Comparison of ENCODE assay signal across 28 mouse cellular contexts in the genomic region with DNA sequence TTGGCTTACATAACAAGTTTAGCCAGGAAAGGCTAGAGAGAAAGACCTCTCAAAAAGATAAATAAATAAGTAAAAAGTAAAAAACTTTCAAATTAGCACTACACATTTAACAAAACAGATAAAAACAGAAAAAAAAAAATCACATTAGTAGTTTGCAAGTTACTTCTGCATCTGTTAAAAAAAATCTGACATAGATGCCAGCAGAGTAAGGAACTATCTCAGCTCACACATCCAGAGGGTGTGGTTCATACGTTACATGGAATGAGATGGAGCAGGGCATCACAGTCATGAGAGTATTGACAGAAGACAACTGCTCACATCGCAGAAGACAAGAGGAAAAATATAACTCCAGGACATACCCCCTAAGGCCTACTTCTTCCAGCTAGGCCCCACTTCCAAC.
"Had no signal": no experiment of that assay in that cellular context is flagged by ENCODE, and none has a peak within 500 bp of the region (broad histone marks: within the 10 kb centered on the region; RNA-seq: fewer than 3 reads in every experiment).

No protein-coding gene starts in this region.

- H3K4me1 ChIP-seq: embryonic facial prominence, embryonic 10.5 days; embryonic facial prominence, embryonic 12.5 days; embryonic facial prominence, embryonic 13.5 days; embryonic facial prominence, embryonic 15.5 days; forebrain, embryonic 10.5 days; forebrain, embryonic 13.5 days had no signal

- DNase-seq: cerebellum, adult 8-10 months; cerebellum, adult 9-10 months; cerebellum, adult 9-11 months; cerebellum, postnatal 10 days; cerebellum, postnatal 14 days; cerebellum, postnatal 25 days; cerebellum, postnatal 36 days; embryo, embryonic 11 days; forebrain, postnatal 0 days; gastrocnemius, adult 2 months; gastrocnemius, postnatal 10 days; gastrocnemius, postnatal 14 days; gastrocnemius, postnatal 25 days; gastrocnemius, postnatal 36 days; heart, adult 11 months; heart, adult 18-20 months; heart, adult 2 months had no signal

- H3K27ac ChIP-seq: embryonic facial prominence, embryonic 10.5 days; embryonic facial prominence, embryonic 12.5 days; embryonic facial prominence, embryonic 13.5 days; embryonic facial prominence, embryonic 15.5 days; forebrain, embryonic 10.5 days; forebrain, embryonic 12.5 days; forebrain, embryonic 13.5 days; forebrain, embryonic 15.5 days; gastrocnemius, adult 2 months; heart, adult 2 months had no signal

- H3K4me3 ChIP-seq: embryonic facial prominence, embryonic 10.5 days; embryonic facial prominence, embryonic 12.5 days; embryonic facial prominence, embryonic 13.5 days; embryonic facial prominence, embryonic 15.5 days; erythroblast, embryonic 14.5 days; forebrain, embryonic 10.5 days; forebrain, embryonic 12.5 days; forebrain, embryonic 13.5 days; forebrain, embryonic 15.5 days; gastrocnemius, adult 2 months; heart, adult 2 months had no signal

- H3K27me3 ChIP-seq: embryonic facial prominence, embryonic 12.5 days; embryonic facial prominence, embryonic 13.5 days; embryonic facial prominence, embryonic 15.5 days; forebrain, embryonic 12.5 days; forebrain, embryonic 13.5 days; forebrain, embryonic 15.5 days had no signal

- H3K9ac ChIP-seq: embryonic facial prominence, embryonic 12.5 days; embryonic facial prominence, embryonic 13.5 days; embryonic facial prominence, embryonic 15.5 days; forebrain, embryonic 12.5 days; forebrain, embryonic 13.5 days; forebrain, embryonic 15.5 days; forebrain, postnatal 0 days had no signal

- H3K36me3 ChIP-seq: embryonic facial prominence, embryonic 10.5 days; embryonic facial prominence, embryonic 12.5 days; embryonic facial prominence, embryonic 13.5 days; embryonic facial prominence, embryonic 15.5 days; forebrain, embryonic 10.5 days; forebrain, embryonic 12.5 days; forebrain, embryonic 15.5 days had no signal

- H3K9me3 ChIP-seq: embryonic facial prominence, embryonic 10.5 days; embryonic facial prominence, embryonic 12.5 days; embryonic facial prominence, embryonic 13.5 days; embryonic facial prominence, embryonic 15.5 days; forebrain, embryonic 10.5 days; forebrain, embryonic 12.5 days; forebrain, embryonic 13.5 days; forebrain, embryonic 15.5 days had no signal

- ATAC-seq: forebrain, embryonic 13.5 days; forebrain, embryonic 14.5 days; forebrain, embryonic 15.5 days; forebrain, embryonic 16.5 days; forebrain, postnatal 0 days had no signal
